Mouse (Mus musculus): Measurements from ENCODE around the gene Cdh11. TPM values are rescaled to one million over a fixed set of nuclear protein-coding genes. Genes with fewer than 3 reads are reported as not detected.

Gene Cdh11
- total RNA-seq (2014; fragmentation: Nextera tagmentation) (0.13 TPM in 1 of 2 replicates, not detected in the other), total RNA-seq (2017) (0.15 and 0.30 TPM in 2 replicates)

GRCm38 (mm10) chr8:102785592-102786416 lies at the start of gene Cdh11:
TSS of gene Cdh11 (minus strand) at chr8:102785642.
- ATAC-seq (replicated peaks; ENCODE audit: poor library complexity, severe bottlenecking) = no peak

DNA sequence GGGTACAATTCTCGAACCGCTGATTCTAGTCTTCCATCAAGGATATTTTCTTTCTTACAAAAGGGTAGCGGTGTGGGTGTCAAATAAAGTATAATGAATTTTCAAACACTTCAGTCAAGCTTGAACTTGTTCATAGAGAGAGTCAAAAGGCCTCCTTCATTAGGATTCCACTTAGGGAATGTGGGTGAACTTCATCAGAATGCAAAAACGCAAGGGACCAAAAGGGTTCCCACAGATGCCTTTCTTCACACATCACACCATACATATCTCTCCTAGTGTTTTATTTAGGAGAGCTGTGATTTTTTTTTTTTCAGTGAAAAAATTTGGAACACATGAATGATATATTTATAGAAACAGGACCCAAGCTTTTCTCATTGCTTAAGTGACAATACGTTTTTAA lies 28.5 kb upstream of the Cdh11 start:
- ATAC-seq (replicated peaks; ENCODE audit: poor library complexity, severe bottlenecking) = no peak

- no peak for ATAC-seq (replicated peaks; ENCODE audit: poor library complexity, severe bottlenecking)
Measured at GRCm38 (mm10) chr8:102790303-102790702, 4.9 kb upstream of the Cdh11 start.

DNA sequence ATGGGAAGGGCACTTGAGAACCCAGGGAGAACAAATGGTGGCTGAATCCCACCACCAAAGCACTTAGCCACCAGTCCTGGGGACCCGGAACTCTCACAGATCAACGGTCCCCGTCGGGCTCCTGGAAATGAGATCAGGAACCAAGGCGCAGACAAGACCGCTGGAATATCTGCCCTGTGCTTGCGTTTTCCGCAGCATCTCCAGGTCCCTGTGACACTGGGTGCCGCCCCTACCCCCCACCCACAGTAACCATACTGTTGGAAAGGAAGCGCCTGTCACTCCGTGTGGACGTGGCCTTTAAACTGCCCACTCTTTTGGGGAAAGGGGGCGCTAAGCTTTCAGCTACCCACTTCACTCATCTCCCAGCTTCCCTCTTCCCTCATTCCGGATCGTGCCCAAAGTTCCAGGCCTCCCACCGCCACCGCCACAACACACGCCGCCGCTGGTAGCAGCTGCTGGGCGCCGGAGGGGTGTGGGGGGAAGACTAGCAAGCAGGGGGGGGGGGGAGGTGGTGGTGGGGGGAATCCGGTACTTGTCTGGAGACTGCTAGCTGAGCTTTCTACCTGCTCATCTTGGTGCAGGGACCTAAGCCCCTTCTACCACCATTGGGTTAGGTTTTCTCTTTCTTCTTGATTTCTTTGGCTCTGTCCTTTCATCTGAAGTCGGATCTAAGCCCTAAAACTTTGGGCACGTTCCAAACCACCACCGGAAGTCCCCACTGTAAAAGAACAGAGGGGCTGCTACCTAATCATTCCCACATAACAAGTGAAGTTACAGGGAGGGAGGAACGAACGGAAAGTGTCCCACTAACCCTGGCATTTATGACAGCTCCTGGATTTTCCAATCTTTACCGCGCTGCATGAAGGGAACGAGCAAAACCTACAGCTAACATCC lies 1.3 kb upstream of the Cdh11 start:
- ATAC-seq (replicated peaks; ENCODE audit: poor library complexity, severe bottlenecking) = no peak

- no peak for ATAC-seq (replicated peaks; ENCODE audit: poor library complexity, severe bottlenecking)
Measured at GRCm38 (mm10) chr8:102784835-102785455, 497 bp downstream of the Cdh11 start.

GRCm38 (mm10) chr8:102783821-102784591 lies 1.4 kb downstream of the Cdh11 start:
- ATAC-seq (replicated peaks; ENCODE audit: poor library complexity, severe bottlenecking) = no peak; the same call in 1 of the 2 replicates

DNA sequence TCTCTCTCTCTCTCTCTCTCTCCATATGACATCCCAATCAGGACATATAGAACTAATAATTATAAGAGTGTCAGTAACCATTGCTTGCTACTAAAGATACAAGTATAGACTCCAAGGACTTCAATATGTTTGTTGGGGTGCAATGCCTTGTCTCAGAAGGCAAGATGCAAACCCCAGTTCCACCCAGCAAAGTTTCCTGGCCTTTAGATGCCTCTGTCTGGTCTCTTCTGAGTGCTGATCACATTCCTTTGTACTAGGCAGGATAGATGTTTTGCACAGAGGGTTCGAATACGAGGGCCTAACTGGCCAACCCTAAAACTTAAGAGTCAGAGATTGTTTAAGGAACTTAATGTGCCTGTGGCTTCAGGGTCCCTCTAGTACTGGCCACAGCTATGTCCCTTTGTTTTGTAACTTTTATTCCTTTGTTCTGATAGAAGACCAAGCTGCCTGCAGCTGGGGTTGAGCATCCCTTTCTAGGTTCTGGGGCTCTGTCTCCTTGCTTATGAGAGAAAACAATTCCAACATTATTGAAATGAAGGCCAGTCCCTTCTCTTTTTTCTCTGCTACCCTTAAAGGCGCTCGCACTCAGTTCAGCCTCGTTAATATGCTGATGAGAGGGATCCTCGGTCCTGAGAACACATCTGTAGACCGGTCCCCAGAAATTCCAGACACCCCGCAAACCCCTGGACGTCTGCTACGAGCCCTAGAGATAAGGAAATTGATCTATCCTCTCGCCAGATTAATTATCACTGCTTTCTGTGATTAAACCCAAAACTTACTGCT lies 2.5 kb downstream of the Cdh11 start:
- no peak for ATAC-seq (replicated peaks; ENCODE audit: poor library complexity, severe bottlenecking)

DNA sequence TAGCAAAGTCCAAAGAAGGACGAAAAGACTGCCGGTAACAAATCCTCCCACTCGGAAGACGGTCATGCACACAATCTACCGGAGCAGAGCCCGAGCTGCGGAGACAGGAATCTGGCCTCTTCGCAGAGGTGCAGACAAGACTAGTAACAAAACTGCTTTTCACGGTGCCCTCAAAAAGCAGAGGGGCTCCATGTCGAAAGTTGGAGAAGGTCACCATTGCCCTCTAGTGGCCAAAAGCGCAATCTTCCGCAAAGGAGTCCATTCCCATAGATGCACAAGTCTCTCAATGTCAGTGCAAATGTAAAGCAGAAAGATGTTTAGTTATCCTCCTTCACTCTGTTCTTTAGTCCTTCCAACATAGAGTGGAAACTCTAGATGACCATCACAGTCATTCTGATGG lies 4.5 kb downstream of the Cdh11 start:
- peak; percentile 50; the same call in 1 of the 2 replicates for ATAC-seq (replicated peaks; ENCODE audit: poor library complexity, severe bottlenecking)

DNA sequence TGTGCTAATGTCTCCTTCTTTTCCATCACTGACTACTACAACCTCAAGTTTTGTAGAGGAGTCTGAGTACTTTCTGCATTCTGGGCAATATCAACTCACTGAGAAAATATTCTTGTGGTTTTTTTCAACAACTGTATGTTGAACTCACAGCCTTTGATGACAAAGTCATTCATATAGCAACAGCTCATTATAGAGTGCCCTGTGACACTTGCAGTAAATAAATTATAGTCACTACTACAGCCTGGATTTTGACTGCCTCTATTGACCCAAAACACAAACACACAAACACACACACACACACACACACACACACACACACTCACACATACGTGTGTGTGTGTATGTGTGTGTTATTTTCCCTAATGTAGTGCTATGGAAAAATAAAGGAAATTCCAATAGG lies 10.8 kb downstream of the Cdh11 start:
- ATAC-seq (replicated peaks; ENCODE audit: poor library complexity, severe bottlenecking) = no peak

DNA sequence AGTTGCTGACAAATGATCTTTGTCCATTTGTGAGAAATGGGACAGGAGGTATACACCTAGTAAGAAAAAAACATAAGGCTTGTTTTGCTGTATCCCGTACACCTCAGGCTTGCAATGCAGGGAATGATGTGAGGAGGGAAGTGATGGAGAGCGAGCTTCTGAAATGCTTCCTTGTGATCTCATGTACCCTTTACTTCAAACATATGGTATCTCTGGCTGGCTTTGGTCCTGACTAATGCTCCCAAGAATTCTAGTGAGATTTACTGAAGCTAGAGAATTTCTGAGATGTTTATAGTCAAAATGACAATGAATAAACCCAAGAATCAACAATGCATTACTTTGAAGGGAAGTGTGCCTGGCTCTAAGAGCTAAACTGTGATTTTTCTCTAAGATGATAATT lies 14.0 kb downstream of the Cdh11 start:
- no peak for ATAC-seq (replicated peaks; ENCODE audit: poor library complexity, severe bottlenecking)

DNA sequence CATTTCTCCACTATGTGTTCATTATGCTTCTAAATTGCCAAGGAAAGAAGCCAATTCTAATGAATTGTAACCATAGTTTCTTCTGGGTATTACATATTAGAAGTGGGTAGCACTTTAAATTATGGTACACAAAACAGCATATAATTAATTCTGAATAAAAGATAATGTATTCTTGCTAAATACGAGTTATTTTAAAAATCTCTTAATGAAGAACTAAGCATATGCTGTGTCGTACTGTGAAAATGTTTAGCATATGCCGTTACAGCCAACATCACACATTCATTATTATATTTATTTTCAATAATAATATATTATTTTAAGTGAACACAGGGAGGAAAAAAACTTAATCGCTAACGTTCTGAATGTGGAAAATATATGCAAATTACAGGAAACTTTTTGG lies 31.6 kb downstream of the Cdh11 start:
- ATAC-seq (replicated peaks; ENCODE audit: poor library complexity, severe bottlenecking) = no peak

GRCm38 (mm10) chr8:102742940-102743339 lies 42.5 kb downstream of the Cdh11 start:
- no peak for ATAC-seq (replicated peaks; ENCODE audit: poor library complexity, severe bottlenecking)

DNA sequence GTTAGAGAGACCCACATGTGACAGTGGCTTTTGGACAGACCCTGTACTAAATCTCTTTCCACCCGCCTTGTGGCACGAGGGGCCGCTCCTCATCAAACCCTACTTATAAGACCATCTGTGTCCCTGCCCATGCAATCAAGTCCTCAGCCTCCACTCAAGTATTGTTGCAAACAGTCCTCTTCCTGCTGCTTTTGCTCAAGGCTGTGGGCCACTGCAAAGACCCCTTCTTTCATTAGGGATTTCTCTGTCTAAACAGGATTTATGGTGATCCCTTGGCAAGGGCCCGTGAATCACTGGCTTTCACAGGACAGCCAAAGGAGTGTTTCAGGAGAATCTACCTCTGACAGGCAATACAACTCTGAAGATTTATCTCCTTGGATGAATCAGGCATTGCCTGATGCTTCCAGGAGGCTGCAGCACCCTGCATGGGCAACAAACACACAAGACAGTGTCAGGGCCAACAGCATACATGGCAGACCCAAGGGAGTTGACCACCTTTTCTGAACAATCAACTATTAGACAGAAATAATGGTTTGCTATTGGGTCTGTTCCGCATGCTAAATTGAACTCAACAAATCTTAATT lies 43.3 kb downstream of the Cdh11 start:
- no peak for ATAC-seq (replicated peaks; ENCODE audit: poor library complexity, severe bottlenecking)

- no peak for ATAC-seq (replicated peaks; ENCODE audit: poor library complexity, severe bottlenecking)
Measured at GRCm38 (mm10) chr8:102740963-102741362, 44.5 kb downstream of the Cdh11 start.

- ATAC-seq (replicated peaks; ENCODE audit: poor library complexity, severe bottlenecking) = no peak
Measured at GRCm38 (mm10) chr8:102738961-102739487, 46.4 kb downstream of the Cdh11 start.

DNA sequence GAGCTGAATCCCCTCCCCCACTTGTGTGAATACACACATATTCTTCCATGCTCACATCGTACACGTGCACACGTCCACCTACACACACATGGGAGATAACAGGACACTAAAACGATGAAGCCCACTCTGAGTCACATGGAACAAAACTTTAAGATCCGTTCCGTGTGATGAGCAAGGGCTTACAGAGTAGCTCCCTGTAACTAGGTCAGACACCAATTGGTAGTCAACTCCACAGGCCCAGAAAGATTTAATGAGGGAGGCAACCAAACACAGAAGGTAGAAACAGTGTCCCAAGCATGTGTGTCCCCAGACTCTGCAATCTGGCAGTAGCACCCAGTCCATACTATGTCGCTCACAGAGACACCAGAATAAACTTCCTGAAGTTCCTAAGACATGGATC lies 47.0 kb downstream of the Cdh11 start:
- ATAC-seq (replicated peaks; ENCODE audit: poor library complexity, severe bottlenecking) = no peak

- ATAC-seq (replicated peaks; ENCODE audit: poor library complexity, severe bottlenecking) = no peak
Measured at GRCm38 (mm10) chr8:102734419-102734818, 51.0 kb downstream of the Cdh11 start.

GRCm38 (mm10) chr8:102726206-102726935 lies 59.1 kb downstream of the Cdh11 start:
- ATAC-seq (replicated peaks; ENCODE audit: poor library complexity, severe bottlenecking) = no peak
